25 mouse cellular contexts compared by ENCODE assay signal in the genomic region with DNA sequence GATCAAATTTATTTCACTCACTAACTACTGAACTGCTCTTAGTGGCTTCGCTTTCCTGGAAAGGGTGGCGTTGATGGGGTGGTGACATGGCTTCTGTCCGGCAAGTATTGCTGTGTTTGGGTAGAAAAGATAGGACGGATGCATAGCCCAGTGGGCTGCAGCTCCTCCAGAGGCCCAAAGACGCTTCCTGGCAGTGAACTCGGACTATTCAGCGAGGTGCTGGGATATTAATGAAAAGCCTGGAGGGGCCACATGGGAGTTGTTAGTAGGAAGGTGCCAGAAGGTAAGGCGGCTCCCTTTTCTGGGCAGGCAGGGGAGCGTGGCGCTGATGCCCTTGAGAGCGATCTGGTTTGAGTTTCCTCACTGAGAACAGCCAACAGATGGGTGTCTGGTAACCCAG. TPM values are rescaled to one million over a fixed set of nuclear protein-coding genes. Genes with fewer than 3 reads are reported as not detected.
DNase-seq lines count a peak whose midpoint lies in the region; ATAC-seq and TF ChIP-seq lines count a peak whose summit lies in the region.
"Had no signal": no experiment of that assay in that cellular context is flagged by ENCODE, and none has a peak within 500 bp of the region (broad histone marks: within the 10 kb centered on the region; RNA-seq: fewer than 3 reads in every experiment).

No protein-coding gene starts in this region.

- ATAC-seq in embryonic facial prominence, embryonic 11.5 days (replicated peaks; ENCODE audit: insufficient number of reproducible peaks, low FRiP score, low TSS enrichment, low read depth) = no peak
- no peak for ATAC-seq in heart, embryonic 12.5 days (ENCODE audit: insufficient number of reproducible peaks, low FRiP score)
- no peak for ATAC-seq in hindbrain, postnatal 0 days
- ATAC-seq: forebrain, embryonic 15.5 days had no signal

- H3K4me1 ChIP-seq in embryonic facial prominence, embryonic 11.5 days (ENCODE audit: control insufficient read depth, insufficient read depth, low read length) = no peaks in the 10 kb centered on the region
- peaks cover 21% of the 10 kb centered on the region for H3K4me1 ChIP-seq in embryonic facial prominence, embryonic 10.5 days
- H3K4me1 ChIP-seq in heart, embryonic 12.5 days (replicated peaks) = peaks cover 14% of the 10 kb centered on the region
- H3K4me1 ChIP-seq in heart, adult 2 months (ENCODE audit: control insufficient read depth, insufficient read depth, low read length) = peaks cover 5% of the 10 kb centered on the region
- peaks cover 12% of the 10 kb centered on the region for H3K4me1 ChIP-seq in testis, adult 2 months (ENCODE audit: control insufficient read depth, insufficient read depth, low read length)
- no peaks in the 10 kb centered on the region for H3K4me1 ChIP-seq in hindbrain, postnatal 0 days (ENCODE audit: insufficient read depth, low read length)
- H3K4me1 ChIP-seq: forebrain, embryonic 15.5 days had no signal

- H3K79me2 ChIP-seq in heart, adult 2 months (replicated peaks; ENCODE audit: control insufficient read depth, insufficient read depth, low read length) = no peaks in the 10 kb centered on the region

- H3K4me3 ChIP-seq in embryonic facial prominence, embryonic 11.5 days (ENCODE audit: low read depth, low read length) = no peak overlapping the region
- no peak overlapping the region for H3K4me3 ChIP-seq in embryonic facial prominence, embryonic 10.5 days
- no peak overlapping the region for H3K4me3 ChIP-seq in heart, embryonic 12.5 days
- H3K4me3 ChIP-seq in heart, adult 2 months = no peak overlapping the region
- peak overlapping the region; percentile 41 for H3K4me3 ChIP-seq in testis, adult 2 months (ENCODE audit: control insufficient read depth, low read depth, low read length)
- no peak overlapping the region for H3K4me3 ChIP-seq in hindbrain, postnatal 0 days (ENCODE audit: low read length)
- H3K4me3 ChIP-seq: embryonic facial prominence, embryonic 13.5 days; forebrain, embryonic 15.5 days; hindbrain, embryonic 13.5 days had no signal

- H3K36me3 ChIP-seq in embryonic facial prominence, embryonic 11.5 days (replicated peaks; ENCODE audit: control insufficient read depth, insufficient read depth, low read depth, low read length) = 0 out of 2 replicates have a peak, but pooled peaks cover 2% of the 10 kb centered on the region
- H3K36me3 ChIP-seq in embryonic facial prominence, embryonic 10.5 days (replicated peaks) = peaks cover 15% of the 10 kb centered on the region
- H3K36me3 ChIP-seq in heart, embryonic 12.5 days = peaks cover 12% of the 10 kb centered on the region
- H3K36me3 ChIP-seq in heart, adult 2 months (ENCODE audit: control insufficient read depth, insufficient read depth, low read length) = no peaks in the 10 kb centered on the region
- no peaks in the 10 kb centered on the region for H3K36me3 ChIP-seq in testis, adult 2 months (ENCODE audit: control insufficient read depth, insufficient read depth, low read length)
- H3K36me3 ChIP-seq in hindbrain, postnatal 0 days (ENCODE audit: insufficient read depth, low read length) = no peaks in the 10 kb centered on the region
- H3K36me3 ChIP-seq: forebrain, embryonic 15.5 days; hindbrain, embryonic 13.5 days had no signal

- TF ChIP-seq EP300 in heart, adult 2 months (IDR thresholded peaks at IDR 0.05; ENCODE audit: insufficient read depth, low read depth, low read length) = no peak

- no peak overlapping the region for H3K27ac ChIP-seq in embryonic facial prominence, embryonic 11.5 days (replicated peaks; ENCODE audit: low read depth, low read length)
- no peak overlapping the region for H3K27ac ChIP-seq in embryonic facial prominence, embryonic 10.5 days (replicated peaks)
- 0 out of 2 replicates have a peak overlapping the region, but pooled peaks have one; percentile 16 for H3K27ac ChIP-seq in heart, embryonic 12.5 days (ENCODE audit: poor library complexity, severe bottlenecking)
- no peak overlapping the region for H3K27ac ChIP-seq in heart, adult 2 months
- H3K27ac ChIP-seq in testis, adult 2 months (ENCODE audit: control insufficient read depth, insufficient read depth, low read depth, low read length) = no peak overlapping the region
- H3K27ac ChIP-seq in hindbrain, postnatal 0 days = no peak overlapping the region
- H3K27ac ChIP-seq: forebrain, embryonic 15.5 days; hindbrain, embryonic 13.5 days; liver, embryonic 14.5 days had no signal

- H3K27me3 ChIP-seq in embryonic facial prominence, embryonic 11.5 days (ENCODE audit: control insufficient read depth, insufficient read depth, low read length) = no peaks in the 10 kb centered on the region
- H3K27me3 ChIP-seq in embryonic facial prominence, embryonic 10.5 days (replicated peaks; ENCODE audit: low read depth, poor library complexity, severe bottlenecking) = no peaks in the 10 kb centered on the region
- H3K27me3 ChIP-seq in heart, embryonic 12.5 days (replicated peaks) = no peaks in the 10 kb centered on the region
- H3K27me3 ChIP-seq in heart, adult 2 months (ENCODE audit: control insufficient read depth, insufficient read depth, low read length) = no peaks in the 10 kb centered on the region
- H3K27me3 ChIP-seq in testis, adult 2 months (ENCODE audit: control insufficient read depth, insufficient read depth, low read length) = no peaks in the 10 kb centered on the region
- H3K27me3 ChIP-seq in hindbrain, postnatal 0 days (ENCODE audit: insufficient read depth, low read length) = no peaks in the 10 kb centered on the region
- H3K27me3 ChIP-seq: CH12.LX; embryonic facial prominence, embryonic 13.5 days; forebrain, embryonic 15.5 days had no signal

- no peak overlapping the region for H3K9ac ChIP-seq in embryonic facial prominence, embryonic 11.5 days (replicated peaks; ENCODE audit: low read length)
- no peak overlapping the region for H3K9ac ChIP-seq in heart, embryonic 12.5 days
- H3K9ac ChIP-seq in heart, adult 2 months (ENCODE audit: low read depth, low read length) = no peak overlapping the region
- no peak overlapping the region for H3K9ac ChIP-seq in hindbrain, postnatal 0 days (replicated peaks; ENCODE audit: low read length)
- H3K9ac ChIP-seq: embryonic facial prominence, embryonic 13.5 days; forebrain, embryonic 15.5 days; hindbrain, embryonic 13.5 days; liver, embryonic 14.5 days had no signal

- intact Hi-C loops in heart, adult 2 months (cut with DNase I) = loop anchor here (2.0 kb wide), 1 partner anchor 77 kb away; no protein-coding TSS in a partner anchor

- TF ChIP-seq POLR2A in heart, adult 2 months (IDR thresholded peaks at IDR 0.05; ENCODE audit: insufficient read depth, low read depth, low read length) = no peak
- no peak for TF ChIP-seq POLR2A in testis, adult 2 months (IDR thresholded peaks at IDR 0.05; ENCODE audit: control insufficient read depth, low read depth, low read length)

- peak; percentile 20 for DNase-seq in embryonic facial prominence, embryonic 11.5 days (ENCODE audit: low spot score)
- no peak for DNase-seq in embryonic facial prominence, embryonic 10.5 days (ENCODE audit: low spot score)
- no peak for DNase-seq in heart, adult 2 months
- DNase-seq in testis, postnatal 10 days (ENCODE audit: low spot score) = no peak
- no peak for DNase-seq in hindbrain, postnatal 0 days (ENCODE audit: low spot score)
- DNase-seq in thymus, postnatal 0 days (ENCODE audit: low spot score) = no peak
- DNase-seq: adrenal gland, postnatal 10 days; cerebellum, adult 11 months; cerebellum, adult 9-10 months; kidney, adult 11 months; kidney, postnatal 14 days; liver; lung, adult 2 months; lung, postnatal 10 days; midbrain, embryonic 14.5 days; thymus, adult 2 months; thymus, postnatal 4 days had no signal

- H3K4me2 ChIP-seq in embryonic facial prominence, embryonic 11.5 days (ENCODE audit: low read depth, low read length) = no peak overlapping the region
- H3K4me2 ChIP-seq in heart, embryonic 12.5 days = peak overlapping the region; percentile 17; the same call in 1 of the 2 replicates
- no peak overlapping the region for H3K4me2 ChIP-seq in hindbrain, postnatal 0 days (ENCODE audit: low read depth, low read length)
- H3K4me2 ChIP-seq: embryonic facial prominence, embryonic 13.5 days; forebrain, embryonic 15.5 days; hindbrain, embryonic 13.5 days had no signal

- H3K9me3 ChIP-seq in embryonic facial prominence, embryonic 11.5 days (replicated peaks; ENCODE audit: control insufficient read depth, low read length) = no peaks in the 10 kb centered on the region
- H3K9me3 ChIP-seq in embryonic facial prominence, embryonic 10.5 days = no peaks in the 10 kb centered on the region
- H3K9me3 ChIP-seq in heart, embryonic 12.5 days (replicated peaks) = 0 out of 2 replicates have a peak, but pooled peaks cover 5% of the 10 kb centered on the region
- peaks cover 3% of the 10 kb centered on the region; the same call in 1 of the 2 replicates for H3K9me3 ChIP-seq in hindbrain, postnatal 0 days (ENCODE audit: low read length)
- H3K9me3 ChIP-seq: embryonic facial prominence, embryonic 13.5 days; forebrain, embryonic 15.5 days; G1E had no signal

- WGBS in embryonic facial prominence, embryonic 11.5 days = 82% methylated on average over 11 of the region's 11 CpGs
- WGBS in embryonic facial prominence, embryonic 10.5 days = 86% methylated on average over 11 of the region's 11 CpGs
- WGBS in heart, embryonic 12.5 days = 51% methylated on average over 11 of the region's 11 CpGs
- WGBS in heart, adult 2 months = 65% methylated on average over 11 of the region's 11 CpGs
- 76% methylated on average over 11 of the region's 11 CpGs for WGBS in hindbrain, postnatal 0 days

- TF ChIP-seq CTCF in heart, adult 2 months (IDR thresholded peaks at IDR 0.05) = no peak
- no peak for TF ChIP-seq CTCF in testis, adult 2 months (IDR thresholded peaks at IDR 0.05; ENCODE audit: control insufficient read depth, insufficient read depth, insufficient replicate concordance, low read depth, low read length)
- no peak for TF ChIP-seq CTCF in hindbrain, postnatal 0 days (IDR thresholded peaks at IDR 0.05; ENCODE audit: low read depth)

RNA-seq across cellular contexts. Expression of a gene that starts 30.0 kb away (rescaled TPM):
- 282 and 305 TPM in 2 replicates for polyA plus RNA-seq in embryonic facial prominence, embryonic 11.5 days (2014; fragmentation: Nextera tagmentation; extraction: Ambion mirVana)
- 223 and 229 TPM in 2 replicates for polyA plus RNA-seq in embryonic facial prominence, embryonic 10.5 days (2016; fragmentation: Nextera tagmentation; extraction: Ambion mirVana)
- 196 and 197 TPM in 2 replicates for polyA plus RNA-seq in heart, embryonic 12.5 days (2016; fragmentation: Nextera tagmentation; extraction: Ambion mirVana)
- 100 to 1,000 TPM; 111 to 134 TPM for total RNA-seq in heart, adult 2 months (2021)
- polyA plus RNA-seq in heart, adult 2 months (2012; rRNA removed) = 30.0 and 66.9 TPM in 2 replicates
- 212 and 286 TPM in 2 replicates for polyA plus RNA-seq in testis, adult 2 months (2012; rRNA removed)
- 111 and 123 TPM in 2 replicates for total RNA-seq in hindbrain, postnatal 0 days (2014; rRNA removed)
- 173 and 176 TPM in 2 replicates for polyA plus RNA-seq in hindbrain, postnatal 0 days (2015; fragmentation: Nextera tagmentation; extraction: Ambion mirVana)
- 328 and 338 TPM in 2 replicates for polyA plus RNA-seq in thymus, postnatal 0 days (2015; fragmentation: Nextera tagmentation; extraction: Ambion mirVana)
